Mouse (Mus musculus): ENCODE data around the gene Senp6. TPM values are rescaled to one million over a fixed set of nuclear protein-coding genes. Genes with fewer than 3 reads are reported as not detected.

Gene Senp6
- polyA plus RNA-seq, 1 experiment, result 44.6 TPM

DNA sequence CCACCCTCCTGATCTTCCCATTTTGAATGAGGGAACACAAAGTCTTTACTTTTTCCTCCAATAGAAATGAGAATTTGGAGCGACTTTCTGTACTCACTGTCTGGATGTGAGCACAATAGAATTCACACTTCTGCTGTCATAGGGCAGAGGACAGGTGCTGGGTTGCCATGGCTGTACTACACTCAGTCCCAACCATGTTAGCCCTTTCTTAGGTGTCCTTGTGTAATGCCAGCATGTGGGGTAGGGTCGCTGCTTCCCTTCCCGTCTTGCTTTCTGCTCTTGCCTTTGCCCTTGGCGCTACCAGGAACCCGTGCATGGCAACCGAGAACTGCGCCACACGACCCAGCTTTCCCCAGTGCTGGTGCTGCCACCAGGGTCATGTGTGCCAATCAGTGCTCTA lies 120.0 kb downstream of the Senp6 start:
- 87% methylated on average over 8 of the region's 8 CpGs for WGBS
- Histone ChIP-seq H3K27ac (ENCODE audit: insufficient read depth, low read length) (no peak overlapping the region), H3K4me3 (replicated peaks; ENCODE audit: insufficient read depth, low read depth, low read length) (no peak overlapping the region), H3K27me3 (ENCODE audit: control insufficient read depth, insufficient read depth, low read length) (no peaks in the 10 kb centered on the region), H3K4me1 (ENCODE audit: control insufficient read depth, insufficient read depth, low read length) (peaks cover 6% of the 10 kb centered on the region)
- TF ChIP-seq POLR2A (IDR thresholded peaks at IDR 0.05; ENCODE audit: borderline replicate concordance, insufficient read depth, low read length) (no peak), CTCF (IDR thresholded peaks at IDR 0.05; ENCODE audit: borderline replicate concordance, insufficient read depth, low read depth, low read length) (no peak)
- no peak for DNase-seq

- H3K4me1 ChIP-seq (ENCODE audit: control insufficient read depth, insufficient read depth, low read length), result peaks cover 11% of the 10 kb centered on the region
- no peak overlapping the region for H3K4me3 ChIP-seq (replicated peaks; ENCODE audit: insufficient read depth, low read depth, low read length)
- no peak overlapping the region for H3K27ac ChIP-seq (ENCODE audit: insufficient read depth, low read length)
- DNase-seq, result no peak
- H3K27me3 ChIP-seq (ENCODE audit: control insufficient read depth, insufficient read depth, low read length), result no peaks in the 10 kb centered on the region
- TF ChIP-seq CTCF (IDR thresholded peaks at IDR 0.05; ENCODE audit: borderline replicate concordance, insufficient read depth, low read depth, low read length), result no peak
- TF ChIP-seq POLR2A (IDR thresholded peaks at IDR 0.05; ENCODE audit: borderline replicate concordance, insufficient read depth, low read length), result no peak
- WGBS, result 53% methylated on average over 5 of the region's 5 CpGs
Measured at GRCm38 (mm10) chr9:80188324-80188893, 121.7 kb downstream of the Senp6 start.

- Histone ChIP-seq H3K4me3 (replicated peaks; ENCODE audit: insufficient read depth, low read depth, low read length) (no peak overlapping the region), H3K4me1 (ENCODE audit: control insufficient read depth, insufficient read depth, low read length) (peaks cover 5% of the 10 kb centered on the region), H3K27ac (ENCODE audit: insufficient read depth, low read length) (no peak overlapping the region), H3K27me3 (ENCODE audit: control insufficient read depth, insufficient read depth, low read length) (no peaks in the 10 kb centered on the region)
- TF ChIP-seq POLR2A (IDR thresholded peaks at IDR 0.05; ENCODE audit: borderline replicate concordance, insufficient read depth, low read length), result no peak
- no peak for TF ChIP-seq CTCF (IDR thresholded peaks at IDR 0.05; ENCODE audit: borderline replicate concordance, insufficient read depth, low read depth, low read length)
- 85% methylated on average over 6 of the region's 6 CpGs for WGBS
- no peak for DNase-seq
Measured at GRCm38 (mm10) chr9:80191240-80191639, 124.5 kb downstream of the Senp6 start.

GRCm38 (mm10) chr9:80192324-80192723 lies 125.6 kb downstream of the Senp6 start:
- TF ChIP-seq CTCF (IDR thresholded peaks at IDR 0.05; ENCODE audit: borderline replicate concordance, insufficient read depth, low read depth, low read length) (no peak), POLR2A (IDR thresholded peaks at IDR 0.05; ENCODE audit: borderline replicate concordance, insufficient read depth, low read length) (no peak)
- Histone ChIP-seq H3K4me3 (replicated peaks; ENCODE audit: insufficient read depth, low read depth, low read length) (peak overlapping the region; percentile 1), H3K4me1 (ENCODE audit: control insufficient read depth, insufficient read depth, low read length) (peaks cover 5% of the 10 kb centered on the region), H3K27ac (ENCODE audit: insufficient read depth, low read length) (no peak overlapping the region), H3K27me3 (ENCODE audit: control insufficient read depth, insufficient read depth, low read length) (no peaks in the 10 kb centered on the region)
- 62% methylated on average over 10 of the region's 10 CpGs for WGBS
- peak; percentile 39 to 44 for DNase-seq

- no peak for DNase-seq
- Histone ChIP-seq H3K4me3 (replicated peaks; ENCODE audit: insufficient read depth, low read depth, low read length) (no peak overlapping the region), H3K27ac (ENCODE audit: insufficient read depth, low read length) (no peak overlapping the region), H3K27me3 (ENCODE audit: control insufficient read depth, insufficient read depth, low read length) (no peaks in the 10 kb centered on the region), H3K4me1 (ENCODE audit: control insufficient read depth, insufficient read depth, low read length) (peaks cover 5% of the 10 kb centered on the region)
- TF ChIP-seq CTCF (IDR thresholded peaks at IDR 0.05; ENCODE audit: borderline replicate concordance, insufficient read depth, low read depth, low read length) (no peak), POLR2A (IDR thresholded peaks at IDR 0.05; ENCODE audit: borderline replicate concordance, insufficient read depth, low read length) (no peak)
- whole genome bisulfite sequencing, result 85% methylated on average over 6 of the region's 6 CpGs
Measured at GRCm38 (mm10) chr9:80194446-80194845, 127.7 kb downstream of the Senp6 start.

Other genes with a start within 250 kb of the Senp6 start
- 2.8 and 2.9 TPM in 2 replicates for gene Filip1, start 54.1 kb upstream of the Senp6 start, polyA plus RNA-seq (2012; rRNA removed)
- gene Myo6, start 98.1 kb downstream of the Senp6 start, polyA plus RNA-seq (2012; rRNA removed), result 55.9 and 61.9 TPM in 2 replicates

All from cerebellum, adult 2 months (tissue).